Mouse (Mus musculus): Measurements from ENCODE around the gene Vps72.

- no peak for TF ChIP-seq CEBPB (IDR thresholded peaks at IDR 0.05; ENCODE audit: low read depth)
- TF ChIP-seq USF1 (IDR thresholded peaks at IDR 0.05; ENCODE audit: low read depth) = no peak
- no peak for TF ChIP-seq CTCF (IDR thresholded peaks at IDR 0.05; ENCODE audit: control insufficient read depth, insufficient read depth, insufficient read length)
- no peak for TF ChIP-seq MAX (IDR thresholded peaks at IDR 0.05)
- no peak for TF ChIP-seq MYOG (IDR thresholded peaks at IDR 0.05; ENCODE audit: control insufficient read depth, extremely low read depth, insufficient read length)
- TF ChIP-seq FOSL1 (IDR thresholded peaks at IDR 0.05; ENCODE audit: insufficient read depth, low read length, poor library complexity, severe bottlenecking) = no peak
- no peak for TF ChIP-seq MYOD1 (IDR thresholded peaks at IDR 0.05; ENCODE audit: control insufficient read depth, insufficient read length, low read depth)
Observed at GRCm38 (mm10) chr3:95141952-95142616, 31.3 kb downstream of the Vps72 start, which contains the start of gene Tnfaip8l2.

Measured in C2C12 (cell line).